Mouse (Mus musculus) monocyte, adult 5-6 weeks (primary cell): ENCODE measurements around the gene Anapc1. TPM values are rescaled to one million over a fixed set of nuclear protein-coding genes. Genes with fewer than 3 reads are reported as not detected.

Experiments used
- ATAC-seq: fragments of 153-309, 156-312 bp; replicated peaks from 2 replicates; pipeline ENCODE4 v1.8.0; 2017; ENCODE audit warnings: mild to moderate bottlenecking; ENCODE audit not compliant: low TSS enrichment, insufficient number of reproducible peaks, severe bottlenecking, poor library complexity, low FRiP score
- total RNA-seq: library from RNA; stranded (forward); fragments of 200-1000, 200-491, 200-594 nt; gene quantifications from 3 replicates; pipeline ENCODE4 v1.2.3, GENCODE M21; 2017

Gene Anapc1
- total RNA-seq, 1 experiment from 2014 or later, result 71.5 TPM

- ATAC-seq, result peak; percentile 77
These were observed 114.2 kb downstream of the Anapc1 start for GRCm38 (mm10) chr2:128572726-128573624.

GRCm38 (mm10) chr2:128571001-128571400 lies 116.2 kb downstream of the Anapc1 start:
- ATAC-seq, result no peak

GRCm38 (mm10) chr2:128568490-128568889 lies 118.7 kb downstream of the Anapc1 start:
- no peak for ATAC-seq

GRCm38 (mm10) chr2:128568018-128568417 lies 119.2 kb downstream of the Anapc1 start:
- ATAC-seq, result no peak

GRCm38 (mm10) chr2:128566304-128567147 lies 120.7 kb downstream of the Anapc1 start:
- ATAC-seq, result no peak

GRCm38 (mm10) chr2:128565904-128566303 lies 121.3 kb downstream of the Anapc1 start:
- ATAC-seq, result no peak

- ATAC-seq, result no peak
These were observed 123.0 kb downstream of the Anapc1 start for GRCm38 (mm10) chr2:128564195-128564594.

Other genes with a start within 250 kb of the Anapc1 start
- not detected in 3 replicates for gene Spdye4c, start 96.2 kb downstream of the Anapc1 start, total RNA-seq
- gene Mertk, start 11.6 kb upstream of the Anapc1 start, total RNA-seq, result not detected in 3 replicates
- 46.5 to 73.2 TPM (median 54.2 TPM) in 3 replicates for gene Tmem87b, start 130.7 kb upstream of the Anapc1 start, total RNA-seq
- not detected in 3 replicates for gene Fbln7, start 175.6 kb upstream of the Anapc1 start, total RNA-seq